Mouse (Mus musculus): ENCODE results near the gene AW209491. TPM values are rescaled to one million over a fixed set of nuclear protein-coding genes. Genes with fewer than 3 reads are reported as not detected.

The AW209491 gene
- total RNA-seq (2021) = 10 to 100 TPM; 10.1 to 11.7 TPM
- long read RNA-seq, experiment 1, transcript AW209491-201 (2 exons, 2,914 nt) = major isoform, 16 of 18 reads
- long read RNA-seq, experiment 1, partial matches to known transcripts = 0 of 18 reads
- long read RNA-seq, experiment 1, other reads (novel, unspliced or antisense) = 1 of 18 reads
- long read RNA-seq, experiment 2, transcript AW209491-201 (2 exons, 2,914 nt) = major isoform, 32 of 44 reads
- long read RNA-seq, experiment 2, transcript AW209491-202 (2 exons, 2,035 nt) = minor isoform, 8 of 44 reads
- long read RNA-seq, experiment 2, partial matches to known transcripts = 3 of 44 reads
- long read RNA-seq, experiment 2, other reads (novel, unspliced or antisense) = 1 of 44 reads

DNA sequence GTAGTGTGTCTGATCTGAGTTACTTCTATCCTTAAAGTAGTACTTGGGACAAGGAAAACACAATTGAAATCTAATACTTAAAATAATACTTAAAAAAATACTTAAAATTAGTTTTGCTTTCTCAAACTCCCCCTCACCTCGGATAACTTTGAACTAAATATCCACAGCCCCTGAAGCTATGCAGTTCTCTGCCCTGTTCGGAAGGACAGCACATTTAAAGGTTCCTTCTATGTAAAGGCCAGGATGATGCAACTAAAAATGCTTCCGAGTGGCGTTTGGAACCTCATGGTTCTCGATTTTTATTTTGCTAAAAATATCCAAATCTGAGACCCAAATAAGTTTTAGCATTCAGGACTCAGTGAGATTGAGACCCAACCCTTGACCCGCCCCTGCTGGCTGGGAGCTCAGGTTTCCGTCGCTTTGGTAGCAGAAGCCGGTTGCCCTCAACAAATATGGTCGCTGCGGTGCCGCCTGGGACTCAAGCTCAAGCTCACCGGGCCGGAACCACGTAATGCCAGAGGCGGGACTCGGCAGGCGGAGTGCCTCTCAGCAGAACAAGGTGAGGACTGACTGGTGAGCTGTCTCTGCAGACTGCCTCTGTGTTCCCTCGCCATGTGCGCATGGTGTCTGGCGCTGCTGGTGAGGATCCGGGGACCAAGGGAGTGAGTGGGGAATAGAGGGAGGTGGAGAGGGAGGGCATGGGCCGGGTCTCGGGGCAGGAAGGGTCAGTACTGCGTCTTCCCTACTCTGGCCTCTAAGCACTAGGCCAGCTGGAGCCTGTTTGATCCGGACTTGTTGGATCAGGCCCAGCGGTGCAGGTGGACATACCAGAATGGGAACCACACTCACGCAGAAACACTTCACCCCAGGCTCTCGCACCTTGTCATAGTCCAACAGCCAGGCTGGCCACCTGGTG is at the start of gene AW209491:
Gene AW209491 (plus strand): TSS at position 429 of the 916 bp plus-strand sequence.
- peak; percentile 93 for DNase-seq

DNA sequence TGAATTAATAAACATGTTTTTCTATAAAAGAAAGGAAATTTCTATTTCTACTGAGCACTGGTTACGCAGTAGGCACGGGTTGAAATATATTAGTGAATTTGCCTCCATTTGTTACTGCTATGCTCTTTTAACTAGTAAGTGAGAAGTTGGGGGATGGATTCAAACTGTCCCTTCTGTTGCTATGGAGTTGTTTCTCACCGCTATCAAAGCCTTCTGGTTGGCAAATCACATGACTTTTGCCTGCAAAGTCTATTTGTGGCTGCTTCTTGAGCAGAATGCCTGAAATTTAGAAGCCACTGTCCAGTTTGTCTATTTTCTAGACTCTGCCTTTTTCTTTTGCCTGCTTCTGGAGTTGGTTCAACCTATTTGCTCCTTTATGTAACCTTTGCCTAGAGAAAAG is 49.6 kb upstream of the AW209491 start:
- no peak for DNase-seq

DNA sequence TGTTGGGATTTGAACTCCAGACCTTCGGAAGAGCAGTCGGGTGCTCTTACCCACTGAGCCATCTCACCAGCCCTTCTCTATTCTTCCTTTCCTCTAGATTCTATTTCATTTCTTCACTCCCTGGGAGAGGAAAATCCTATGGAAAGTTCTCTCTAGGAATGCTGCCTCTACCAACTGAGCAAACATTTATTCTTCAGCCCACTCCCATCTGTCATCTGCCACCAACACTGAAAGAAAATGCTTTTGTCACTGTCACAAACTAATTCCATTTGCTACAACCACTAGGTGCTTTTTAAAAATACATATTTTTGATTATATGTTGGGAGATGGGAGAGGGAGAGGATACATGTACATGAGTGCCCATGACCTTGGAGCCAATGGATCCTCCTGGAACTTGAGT is 27.2 kb upstream of the AW209491 start:
- DNase-seq = no peak

DNA sequence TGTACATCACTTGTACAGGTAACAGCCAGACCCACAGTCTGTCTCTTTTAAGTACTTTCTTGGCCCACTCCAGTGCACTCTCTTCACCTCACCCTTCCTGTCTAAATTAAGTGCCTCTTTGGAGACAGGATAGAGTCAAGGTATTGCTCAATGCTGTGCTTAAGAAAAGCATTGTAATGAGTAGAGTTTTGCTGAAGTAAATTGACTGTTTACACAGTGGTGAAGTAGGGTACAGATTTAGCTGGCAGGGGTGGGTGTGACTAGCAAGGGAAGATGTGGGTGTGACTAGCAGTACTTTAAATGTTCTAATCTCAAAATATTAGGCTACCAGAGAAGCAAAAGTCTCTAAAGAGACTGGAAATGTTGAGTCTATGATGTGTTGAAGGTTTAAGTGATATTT is 22.3 kb upstream of the AW209491 start:
- no peak for DNase-seq

DNA sequence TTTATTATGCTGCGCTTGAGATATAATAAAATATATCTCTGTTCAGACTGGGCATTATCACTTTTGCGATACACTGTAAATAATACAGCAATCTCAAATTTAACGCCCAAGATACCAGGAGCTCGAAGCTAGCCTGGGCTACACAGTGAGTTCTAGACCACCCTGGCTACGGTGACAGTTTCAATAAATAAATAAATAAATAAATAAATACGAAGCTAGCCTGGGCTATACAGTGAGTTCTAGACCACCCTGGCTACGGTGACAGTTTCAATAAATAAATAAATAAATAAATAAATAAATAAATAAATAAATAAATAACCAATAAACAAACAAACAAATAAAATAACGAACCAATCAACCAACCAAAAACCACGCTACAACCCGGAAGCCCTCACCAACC is 17.5 kb upstream of the AW209491 start:
- DNase-seq = no peak

DNA sequence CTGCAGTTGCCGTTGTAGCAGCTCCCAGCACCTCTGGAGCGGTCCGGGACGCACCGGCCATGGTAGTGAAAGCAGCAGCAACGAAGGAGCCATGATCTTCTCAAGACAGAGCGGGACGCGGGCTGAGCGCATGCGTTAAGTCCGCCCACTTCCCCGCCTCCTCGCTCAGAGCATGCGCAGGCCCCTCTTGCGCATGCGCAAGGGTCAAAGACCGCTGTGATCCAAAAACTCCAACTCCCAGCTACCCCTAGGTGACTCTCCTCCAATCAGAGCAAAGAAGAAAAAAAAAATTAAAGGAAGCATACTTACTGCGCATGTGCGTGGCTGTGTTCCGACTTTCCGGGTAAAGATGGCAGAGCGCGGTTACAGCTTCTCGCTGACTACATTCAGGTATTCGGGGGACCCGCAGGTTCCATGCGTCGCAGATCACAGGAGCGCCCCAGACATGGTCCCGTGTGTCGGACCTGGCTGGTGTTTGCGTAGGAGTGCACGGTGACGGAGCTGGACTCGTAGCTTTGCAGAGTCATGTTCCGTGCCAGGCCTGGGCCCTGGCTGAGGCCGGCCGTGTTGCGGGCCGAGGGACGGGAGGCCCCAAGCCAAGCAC is 16.9 kb upstream of the AW209491 start, which contains the start of the genes Mrpl32 and Psma2:
Gene Mrpl32 (minus strand): TSS at position 240 of the 604 bp plus-strand sequence.
Gene Psma2 (plus strand): TSS at position 315 of the 604 bp plus-strand sequence.
- DNase-seq = peak; percentile 98

DNA sequence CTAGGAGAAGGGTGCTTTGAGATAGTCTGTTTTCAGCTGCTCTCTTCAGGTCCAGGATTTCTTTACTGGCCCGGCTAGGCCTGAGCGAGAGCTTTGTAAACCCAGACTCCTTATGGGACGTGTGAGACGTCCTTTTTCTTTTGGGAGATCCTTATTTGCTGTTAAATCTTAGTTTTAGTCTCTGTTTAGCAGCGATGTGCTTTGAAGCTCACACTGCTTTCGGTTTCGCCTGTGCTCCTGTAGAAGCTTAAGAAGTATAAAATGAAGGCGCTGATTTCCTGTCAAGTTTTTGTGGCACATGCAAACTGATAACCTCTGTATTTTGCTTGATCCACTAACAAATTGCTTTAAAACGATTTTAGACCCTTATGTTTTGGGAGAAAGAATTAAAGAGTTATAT is 16.4 kb upstream of the AW209491 start:
- no peak for DNase-seq

DNA sequence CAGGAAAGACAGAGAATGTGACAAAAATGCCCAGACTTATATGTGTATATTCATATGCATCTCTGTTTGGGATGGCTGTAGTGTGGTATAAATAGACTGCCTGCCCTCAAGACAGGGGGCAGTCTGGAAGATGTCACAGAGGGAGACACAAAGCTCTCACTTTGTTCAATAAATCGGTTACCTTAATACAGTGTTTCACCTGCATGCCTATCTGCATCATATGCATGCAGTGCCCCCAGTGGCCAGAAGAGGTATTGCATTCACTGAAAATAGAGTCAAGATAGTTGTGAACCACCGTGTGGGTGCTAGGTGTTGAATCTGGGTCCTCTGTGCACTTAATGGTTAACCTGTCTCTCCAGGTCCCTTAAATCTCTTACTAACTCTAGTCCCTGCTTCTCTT is 11.2 kb upstream of the AW209491 start:
- DNase-seq = no peak

DNA sequence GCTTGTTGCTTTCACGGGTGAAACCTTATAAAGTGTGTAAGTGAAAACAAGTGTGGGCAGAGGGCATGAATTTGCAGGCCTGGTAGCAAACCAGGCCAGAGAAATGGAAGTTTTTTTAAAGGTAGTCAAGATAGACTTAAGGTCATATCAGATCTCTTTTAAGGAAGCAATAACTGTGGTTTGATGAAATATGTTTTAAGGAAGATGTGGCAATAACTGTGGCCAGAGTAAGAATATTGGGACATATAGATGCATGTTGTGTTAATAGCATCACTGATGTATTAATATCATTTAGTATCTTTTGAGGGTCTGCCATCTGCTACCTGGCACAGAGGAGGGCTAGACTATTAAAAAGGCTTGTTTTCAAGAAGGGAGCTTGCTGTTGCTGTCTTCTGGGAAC is 10.0 kb downstream of the AW209491 start:
- no peak for DNase-seq

DNA sequence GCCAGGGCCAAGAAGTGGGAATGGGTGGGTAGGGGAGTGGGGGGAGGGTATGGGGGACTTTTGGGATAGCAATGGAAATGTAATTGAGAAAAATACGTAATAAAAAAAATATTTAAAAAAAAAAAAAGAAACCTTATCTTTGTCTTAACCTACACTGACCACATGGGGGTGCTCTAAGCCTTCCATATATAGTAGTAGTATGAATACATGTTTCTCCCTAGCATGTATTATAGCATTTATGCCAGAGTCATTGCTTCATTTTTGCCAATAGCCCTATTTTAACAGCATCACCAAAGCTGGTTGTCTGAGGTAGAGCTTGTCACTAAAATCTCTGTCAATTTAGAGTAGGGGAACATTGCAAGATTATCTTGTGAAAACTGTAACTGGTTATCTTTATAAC is 19.3 kb downstream of the AW209491 start:
- DNase-seq = no peak

DNA sequence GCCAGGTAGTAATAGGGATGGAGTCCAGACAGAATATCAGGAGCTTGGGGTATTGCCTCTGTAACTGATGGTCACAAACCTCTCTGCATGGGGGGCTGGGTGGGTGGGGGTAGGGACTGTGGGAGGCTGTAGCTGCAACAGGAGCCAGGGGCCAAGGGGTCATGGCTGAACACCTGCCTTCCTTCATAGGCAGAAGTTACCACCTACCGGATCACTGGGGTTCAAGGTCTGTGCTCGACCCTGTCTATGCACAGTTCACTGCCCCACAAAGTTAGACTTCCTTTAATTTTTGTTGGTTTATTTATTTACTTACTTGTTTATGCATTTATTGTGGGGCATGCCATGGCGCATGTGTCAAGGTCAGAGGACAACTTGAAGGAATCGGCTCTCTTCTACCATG is 37.2 kb downstream of the AW209491 start:
- no peak for DNase-seq

DNA sequence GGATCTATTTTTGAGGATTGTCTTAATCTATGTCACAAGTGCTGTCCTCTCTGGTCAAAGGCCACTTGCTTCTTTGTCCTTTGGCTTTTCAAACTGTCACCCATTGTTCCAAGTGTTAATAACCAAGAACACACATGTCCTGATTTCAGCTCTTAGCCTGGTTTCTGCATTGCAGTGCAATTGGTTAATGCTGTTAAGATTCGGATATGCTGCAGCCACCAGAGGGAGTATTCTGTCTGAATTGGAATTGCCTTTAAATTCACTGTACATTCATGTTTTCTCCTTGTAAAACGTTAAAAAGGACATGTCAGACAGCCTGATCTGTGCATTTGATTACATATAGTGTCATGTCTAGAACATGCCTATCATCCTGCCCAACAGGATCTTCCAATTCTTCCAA is 40.4 kb downstream of the AW209491 start:
- DNase-seq = no peak

Other genes with a start within 250 kb of the AW209491 start
- under 1 TPM in 1 of 2 experiments, not detected in 1; 0.11 TPM for gene Hecw1, start 106.9 kb upstream of the AW209491 start, total RNA-seq (2021)
- gene Mrpl32, start 17.0 kb upstream of the AW209491 start, total RNA-seq (2021) = 10 to 100 TPM; 38.5 to 44.0 TPM
- 10 to 100 TPM; 48.5 to 51.4 TPM for gene Psma2, start 16.9 kb upstream of the AW209491 start, total RNA-seq (2021)

Measured in gastrocnemius, postnatal 25 days (tissue).